Mouse (Mus musculus): Measurements from ENCODE around the gene Ehmt2. TPM values are rescaled to one million over a fixed set of nuclear protein-coding genes. Genes with fewer than 3 reads are reported as not detected.
"Not testable (repeated sequence)": the region's sequence is repeated elsewhere in the genome, so short reads cannot be mapped to it uniquely, and the experiment has no call there.

Gene Ehmt2
- polyA plus RNA-seq, 1 experiment from 2014 or later: 88.0 TPM

- H3K27ac ChIP-seq (replicated peaks): no peak overlapping the region
- H3K9me3 ChIP-seq (replicated peaks): no peaks in the 10 kb centered on the region
- WGBS: 86% methylated on average over 6 of the region's 6 CpGs
- H3K36me3 ChIP-seq: 0 out of 2 replicates have a peak, but pooled peaks cover 13% of the 10 kb centered on the region
- peaks cover 25% of the 10 kb centered on the region for H3K4me1 ChIP-seq
- H3K4me3 ChIP-seq: no peak overlapping the region
- DNase-seq (ENCODE audit: low spot score): no peak
- H3K27me3 ChIP-seq (ENCODE audit: low read depth, poor library complexity, severe bottlenecking): no peaks in the 10 kb centered on the region
Observed at GRCm38 (mm10) chr17:34937960-34938505, 39.8 kb downstream of the Ehmt2 start.

GRCm38 (mm10) chr17:34941344-34942041, 43.2 kb downstream of the Ehmt2 start:
- no peaks in the 10 kb centered on the region for H3K9me3 ChIP-seq (replicated peaks)
- 8% methylated on average over 15 of the region's 15 CpGs for WGBS
- peak overlapping the region; percentile 53 for H3K4me3 ChIP-seq
- H3K36me3 ChIP-seq: no peaks in the 10 kb centered on the region
- peaks cover 8% of the 10 kb centered on the region for H3K4me1 ChIP-seq
- H3K27ac ChIP-seq (replicated peaks): peak overlapping the region; percentile 83
- peak; percentile 64 for DNase-seq (ENCODE audit: low spot score)
- no peaks in the 10 kb centered on the region for H3K27me3 ChIP-seq (ENCODE audit: low read depth, poor library complexity, severe bottlenecking)

GRCm38 (mm10) chr17:34943128-34943815, 45.0 kb downstream of the Ehmt2 start:
- H3K4me1 ChIP-seq: peaks cover 8% of the 10 kb centered on the region
- DNase-seq (ENCODE audit: low spot score): no peak
- no peaks in the 10 kb centered on the region for H3K9me3 ChIP-seq (replicated peaks)
- 90% methylated on average over 4 of the region's 4 CpGs for WGBS
- H3K36me3 ChIP-seq: no peaks in the 10 kb centered on the region
- no peaks in the 10 kb centered on the region for H3K27me3 ChIP-seq (ENCODE audit: low read depth, poor library complexity, severe bottlenecking)
- H3K27ac ChIP-seq (replicated peaks): no peak overlapping the region
- no peak overlapping the region for H3K4me3 ChIP-seq

GRCm38 (mm10) chr17:34944362-34944761, 46.1 kb downstream of the Ehmt2 start:
- no peak overlapping the region for H3K4me3 ChIP-seq
- H3K27ac ChIP-seq (replicated peaks): no peak overlapping the region
- peaks cover 8% of the 10 kb centered on the region for H3K4me1 ChIP-seq
- no peak for DNase-seq (ENCODE audit: low spot score)
- no peaks in the 10 kb centered on the region for H3K27me3 ChIP-seq (ENCODE audit: low read depth, poor library complexity, severe bottlenecking)
- peaks cover 2% of the 10 kb centered on the region for H3K36me3 ChIP-seq
- no peaks in the 10 kb centered on the region for H3K9me3 ChIP-seq (replicated peaks)

- H3K4me3 ChIP-seq: no peak overlapping the region
- DNase-seq (ENCODE audit: low spot score): no peak
- WGBS: 94% methylated on average over 5 of the region's 5 CpGs
Observed at GRCm38 (mm10) chr17:34946486-34947140, 48.3 kb downstream of the Ehmt2 start.

GRCm38 (mm10) chr17:34947606-34948005, 49.3 kb downstream of the Ehmt2 start:
- Histone ChIP-seq H3K4me3 (no peak overlapping the region), H3K27me3 (ENCODE audit: low read depth, poor library complexity, severe bottlenecking) (no peaks in the 10 kb centered on the region), H3K27ac (replicated peaks) (no peak overlapping the region), H3K4me1 (peaks cover 11% of the 10 kb centered on the region), H3K36me3 (peaks cover 25% of the 10 kb centered on the region), H3K9me3 (replicated peaks) (no peaks in the 10 kb centered on the region)
- peak; percentile 46 for DNase-seq (ENCODE audit: low spot score)
- WGBS: 37% methylated on average over 8 of the region's 8 CpGs

More at GRCm38 (mm10) chr17:34946486-34947140, 48.3 kb downstream of the Ehmt2 start:
- Histone ChIP-seq H3K27me3 (ENCODE audit: low read depth, poor library complexity, severe bottlenecking) (no peaks in the 10 kb centered on the region), H3K9me3 (replicated peaks) (no peaks in the 10 kb centered on the region), H3K36me3 (peaks cover 24% of the 10 kb centered on the region), H3K27ac (replicated peaks) (no peak overlapping the region), H3K4me1 (peaks cover 15% of the 10 kb centered on the region)

- H3K4me3 ChIP-seq; H3K27me3 ChIP-seq (ENCODE audit: low read depth, poor library complexity, severe bottlenecking); H3K9me3 ChIP-seq (replicated peaks); H3K27ac ChIP-seq (replicated peaks): not testable (repeated sequence)
- Histone ChIP-seq H3K4me1 (peaks cover 11% of the 10 kb centered on the region), H3K36me3 (peaks cover 25% of the 10 kb centered on the region)
- peak; percentile 24 for DNase-seq (ENCODE audit: low spot score)
- 66% methylated on average over 9 of the region's 9 CpGs for WGBS
Observed at GRCm38 (mm10) chr17:34948721-34949552, 50.7 kb downstream of the Ehmt2 start.

- H3K4me1 ChIP-seq: peaks cover 11% of the 10 kb centered on the region
- H3K36me3 ChIP-seq: peaks cover 25% of the 10 kb centered on the region
- DNase-seq (ENCODE audit: low spot score): peak; percentile 53
- peak overlapping the region; percentile 78; the same call in 1 of the 2 replicates for H3K4me3 ChIP-seq
- 39% methylated on average over 4 of the region's 4 CpGs for WGBS
- H3K27me3 ChIP-seq (ENCODE audit: low read depth, poor library complexity, severe bottlenecking): peaks cover 3% of the 10 kb centered on the region; the same call in 1 of the 2 replicates
- H3K9me3 ChIP-seq (replicated peaks): no peaks in the 10 kb centered on the region
- H3K27ac ChIP-seq (replicated peaks): peak overlapping the region; percentile 99; the same call in 1 of the 2 replicates
Observed at GRCm38 (mm10) chr17:34949553-34949969, 51.3 kb downstream of the Ehmt2 start.

GRCm38 (mm10) chr17:34950514-34951455, 52.5 kb downstream of the Ehmt2 start:
- H3K36me3 ChIP-seq: peaks cover 25% of the 10 kb centered on the region
- H3K27me3 ChIP-seq (ENCODE audit: low read depth, poor library complexity, severe bottlenecking): peaks cover 15% of the 10 kb centered on the region
- H3K4me1 ChIP-seq: peaks cover 11% of the 10 kb centered on the region
- H3K4me3 ChIP-seq: peak overlapping the region; percentile 78
- 34% methylated on average over 10 of the region's 10 CpGs for WGBS
- H3K9me3 ChIP-seq (replicated peaks): no peaks in the 10 kb centered on the region
- peak overlapping the region; percentile 99 for H3K27ac ChIP-seq (replicated peaks)
- DNase-seq (ENCODE audit: low spot score): no peak

GRCm38 (mm10) chr17:34951636-34952377, 53.5 kb downstream of the Ehmt2 start:
- Histone ChIP-seq H3K36me3 (peaks cover 25% of the 10 kb centered on the region), H3K4me1 (peaks cover 11% of the 10 kb centered on the region), H3K27ac (replicated peaks) (peak overlapping the region; percentile 99), H3K9me3 (replicated peaks) (no peaks in the 10 kb centered on the region), H3K4me3 (peak overlapping the region; percentile 78), H3K27me3 (ENCODE audit: low read depth, poor library complexity, severe bottlenecking) (peaks cover 25% of the 10 kb centered on the region)
- WGBS: under 1% methylated on average over 29 of the region's 29 CpGs
- no peak for DNase-seq (ENCODE audit: low spot score)
